Mouse (Mus musculus) T-helper 2 cell (primary cell): Measurements from ENCODE around the gene Dedd2.

Experiments
- in situ Hi-C: fragments of 300-600 bp; cut with MboI, MseI; formaldehyde crosslinking; loops from one replicate; pipeline ENCODE4 v1.15.1; 2025; ENCODE audit warnings: high pct_unique_total_duplicates

Gene Dedd2

DNA sequence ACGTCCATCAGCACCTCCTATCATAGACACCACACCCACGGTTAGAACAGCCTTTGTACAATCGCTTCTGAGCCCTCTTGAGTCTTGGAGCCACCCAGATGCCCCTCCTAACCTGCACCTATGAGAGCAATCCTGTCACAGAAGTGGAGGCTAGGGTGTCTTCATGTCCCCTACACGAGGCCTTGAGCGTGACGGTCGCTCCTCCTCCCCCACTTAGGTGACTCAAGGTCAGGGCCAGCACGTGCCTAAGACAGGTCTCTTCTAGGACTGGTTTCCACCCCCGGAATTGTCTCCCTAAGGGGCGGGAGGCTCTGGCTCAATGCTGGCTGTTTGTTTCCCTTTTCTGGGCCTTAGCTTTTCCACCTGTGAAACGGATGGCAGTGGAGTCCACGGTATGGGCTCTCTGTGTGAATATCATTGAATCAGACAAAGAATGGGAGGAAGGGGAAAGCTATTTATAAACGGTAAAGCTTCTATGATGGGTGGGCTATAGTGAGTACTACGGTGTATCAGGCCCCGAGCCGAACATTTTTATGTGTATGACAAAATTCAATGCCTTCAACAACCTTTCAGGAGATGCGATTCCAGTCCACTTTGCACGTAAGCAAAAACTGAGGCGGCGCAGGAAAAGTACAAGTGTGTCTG is at the start of gene Dedd2:
TSS of gene Dedd2 (minus strand) at position 159 of the 645 bp plus-strand sequence.
- in situ Hi-C loops: loop anchor here (5.0 kb wide), 1 partner anchor 47 kb away; the partner anchor contains the start of gene Cic

- in situ Hi-C loops: loop anchor here (5.0 kb wide), 1 partner anchor 47 kb away; the partner anchor contains the start of genes Dedd2 and Zfp526
Observed at GRCm38 (mm10) chr7:25269545-25270271, 49.3 kb upstream of the Dedd2 start.

DNA sequence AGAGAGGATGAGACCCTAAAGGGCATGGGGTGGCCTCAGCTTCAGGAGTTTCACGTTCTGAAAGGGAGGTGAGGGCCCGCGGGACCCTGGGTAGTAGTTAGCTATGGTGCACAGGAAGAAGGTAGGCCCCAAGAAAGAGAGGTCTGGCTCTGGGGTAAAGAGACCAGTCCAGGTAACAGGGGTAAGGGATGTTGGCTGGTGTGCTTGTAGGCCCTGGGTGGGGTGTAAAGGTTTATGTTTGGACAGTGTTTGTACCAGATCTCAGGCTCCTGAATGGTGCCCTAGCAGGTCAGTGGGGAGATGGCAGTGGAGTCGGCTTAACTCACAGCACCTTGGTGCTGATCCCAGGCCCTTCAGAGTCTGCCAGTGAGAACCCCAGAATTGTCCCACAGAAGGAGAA is 48.6 kb upstream of the Dedd2 start:
- in situ Hi-C loops: loop anchor here (5.0 kb wide), 1 partner anchor 47 kb away; the partner anchor contains the start of genes Dedd2 and Zfp526

- in situ Hi-C loops: loop anchor here (5.0 kb wide), 1 partner anchor 46 kb away; the partner anchor contains the start of genes Dedd2 and Zfp526
Observed at GRCm38 (mm10) chr7:25268588-25268987, 48.2 kb upstream of the Dedd2 start.

DNA sequence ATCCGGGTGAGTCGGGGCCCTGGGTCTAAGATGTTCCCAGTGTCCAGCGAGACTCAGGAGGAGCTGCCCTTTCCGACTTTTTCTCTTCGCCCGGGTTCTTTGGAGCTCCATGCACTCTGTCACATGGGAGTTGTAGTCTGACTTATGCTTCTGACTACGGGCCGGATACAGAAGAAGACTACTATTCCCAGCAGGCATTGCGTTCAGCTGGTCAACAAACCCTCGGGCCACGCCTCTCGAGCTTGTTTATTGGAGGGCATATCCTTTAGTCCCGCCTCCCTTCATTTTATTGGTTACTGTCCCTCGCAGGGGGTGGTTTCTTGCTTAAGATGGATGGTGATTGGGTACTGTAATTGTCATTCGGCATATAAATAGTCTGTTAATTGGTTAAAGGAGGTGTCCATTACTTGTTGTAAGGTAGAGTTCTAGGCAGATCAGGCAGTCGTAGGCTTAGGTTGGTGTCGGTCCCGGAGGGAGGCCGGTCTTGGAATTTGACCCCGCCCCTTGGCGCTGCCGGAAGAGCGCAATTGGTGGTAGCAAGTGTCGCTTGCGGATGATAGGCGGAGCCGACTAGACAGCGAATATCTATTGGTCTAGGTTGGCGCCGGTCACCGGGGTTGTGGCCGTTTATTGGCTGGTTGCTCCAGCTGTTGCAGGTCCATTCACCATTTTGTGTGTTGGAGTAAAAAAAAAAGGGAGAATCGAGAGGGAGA is 47.5 kb upstream of the Dedd2 start:
- in situ Hi-C loops: loop anchor here (5.0 kb wide), 1 partner anchor 46 kb away; the partner anchor contains the start of genes Dedd2 and Zfp526

DNA sequence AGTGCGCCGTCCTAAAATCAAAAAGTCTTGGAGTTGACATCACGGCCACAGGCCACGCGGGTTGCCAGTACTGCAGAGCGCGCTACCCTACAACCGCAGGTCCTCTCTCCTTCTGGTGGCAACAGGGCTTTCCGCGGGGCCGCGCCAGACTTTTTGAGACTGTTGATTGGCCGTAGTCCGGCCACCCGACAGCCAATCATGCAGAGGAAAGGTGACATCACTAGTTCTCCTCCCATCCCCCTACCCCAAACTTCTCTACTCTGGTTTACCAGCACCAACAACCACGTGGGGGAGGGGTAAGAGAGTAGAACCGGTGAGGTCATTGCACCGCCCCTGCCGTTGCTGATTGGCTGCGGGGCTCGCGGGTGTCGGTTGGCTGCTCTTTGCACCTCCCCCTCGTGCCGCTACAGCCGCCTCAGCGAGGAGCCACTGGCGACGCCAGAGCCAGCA is 46.9 kb upstream of the Dedd2 start, which contains the start of gene Cic:
TSS of gene Cic (plus strand) at position 404 of the 450 bp plus-strand sequence.
- in situ Hi-C loops: loop anchor here (5.0 kb wide), 1 partner anchor 45 kb away; the partner anchor contains the start of genes Dedd2 and Zfp526

- in situ Hi-C loops: loop anchor here (5.0 kb wide), 1 partner anchor 44 kb away; the partner anchor contains the start of genes Dedd2 and Zfp526
Observed at GRCm38 (mm10) chr7:25266180-25266962, 46.0 kb upstream of the Dedd2 start.

- in situ Hi-C loops: loop anchor here (5.0 kb wide), 1 partner anchor 43 kb away; the partner anchor contains the start of genes Dedd2 and Zfp526
Observed at GRCm38 (mm10) chr7:25265743-25266142, 45.3 kb upstream of the Dedd2 start.

GRCm38 (mm10) chr7:25263968-25264870 is 43.8 kb upstream of the Dedd2 start:
- in situ Hi-C loops: no loop called here

DNA sequence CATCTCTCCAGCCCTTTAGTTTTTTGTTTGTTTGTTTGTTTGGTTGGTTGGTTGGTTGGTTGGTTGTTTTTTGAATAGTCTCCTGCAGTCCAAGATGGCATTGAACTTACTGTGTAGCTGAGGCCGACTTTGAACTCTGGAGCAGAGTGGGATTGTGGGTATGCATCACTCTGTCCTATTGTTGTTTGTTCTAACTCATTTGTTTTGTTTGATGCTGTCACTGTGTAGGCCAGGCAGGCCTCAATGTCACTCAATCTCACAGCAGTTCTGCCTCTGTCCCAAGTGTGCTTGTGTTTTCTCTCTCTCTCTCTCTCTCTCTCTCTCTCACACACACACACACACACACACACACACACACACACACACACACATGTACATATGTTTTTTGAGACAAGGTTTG is 41.5 kb upstream of the Dedd2 start:
- in situ Hi-C loops: no loop called here

- in situ Hi-C loops: no loop called here
Observed at GRCm38 (mm10) chr7:25251822-25252221, 31.4 kb upstream of the Dedd2 start.

DNA sequence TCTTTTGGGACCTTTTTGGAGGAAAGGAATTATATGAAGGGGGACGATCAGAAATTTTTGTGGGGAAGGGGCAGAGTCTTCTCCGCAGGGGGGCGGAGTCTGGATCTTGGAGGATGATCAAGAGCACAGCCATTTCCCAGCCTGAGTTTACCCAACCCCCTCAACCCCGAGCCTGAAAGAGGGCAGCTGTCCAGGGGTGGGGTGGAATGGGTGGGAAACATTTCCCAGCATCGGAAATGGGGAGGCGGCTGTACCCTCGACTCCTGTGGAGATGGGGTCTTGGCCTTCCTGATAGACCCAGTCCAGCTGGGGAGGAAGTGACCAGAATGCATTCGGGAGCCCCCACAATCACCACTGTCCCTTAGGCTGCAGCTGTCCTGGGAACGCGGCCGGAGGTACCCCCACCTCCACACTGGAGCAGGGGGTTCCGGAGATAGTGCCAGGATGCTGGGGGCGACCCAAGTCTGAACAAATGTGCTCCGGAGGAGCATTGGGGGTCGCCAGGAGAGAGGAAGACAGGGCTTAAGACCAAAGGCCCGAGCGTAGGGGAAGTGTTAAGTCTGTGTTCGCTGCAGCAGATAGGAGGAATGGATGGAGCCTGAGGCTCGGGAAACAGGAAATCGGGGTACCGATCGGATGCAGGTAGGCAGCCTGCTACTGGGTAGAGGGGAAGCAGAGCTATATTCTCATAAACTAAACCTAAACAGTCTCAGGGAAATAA is 30.8 kb upstream of the Dedd2 start:
- in situ Hi-C loops: no loop called here

- in situ Hi-C loops: no loop called here
Observed at GRCm38 (mm10) chr7:25250141-25250972, 29.9 kb upstream of the Dedd2 start, which contains the start of gene Erf. Gene Erf, minus strand, starts transcription at chr7:25250761.

- in situ Hi-C loops: no loop called here
Observed at GRCm38 (mm10) chr7:25249314-25250140, 29.1 kb upstream of the Dedd2 start.

GRCm38 (mm10) chr7:25248846-25249313 is 28.5 kb upstream of the Dedd2 start:
- in situ Hi-C loops: no loop called here

DNA sequence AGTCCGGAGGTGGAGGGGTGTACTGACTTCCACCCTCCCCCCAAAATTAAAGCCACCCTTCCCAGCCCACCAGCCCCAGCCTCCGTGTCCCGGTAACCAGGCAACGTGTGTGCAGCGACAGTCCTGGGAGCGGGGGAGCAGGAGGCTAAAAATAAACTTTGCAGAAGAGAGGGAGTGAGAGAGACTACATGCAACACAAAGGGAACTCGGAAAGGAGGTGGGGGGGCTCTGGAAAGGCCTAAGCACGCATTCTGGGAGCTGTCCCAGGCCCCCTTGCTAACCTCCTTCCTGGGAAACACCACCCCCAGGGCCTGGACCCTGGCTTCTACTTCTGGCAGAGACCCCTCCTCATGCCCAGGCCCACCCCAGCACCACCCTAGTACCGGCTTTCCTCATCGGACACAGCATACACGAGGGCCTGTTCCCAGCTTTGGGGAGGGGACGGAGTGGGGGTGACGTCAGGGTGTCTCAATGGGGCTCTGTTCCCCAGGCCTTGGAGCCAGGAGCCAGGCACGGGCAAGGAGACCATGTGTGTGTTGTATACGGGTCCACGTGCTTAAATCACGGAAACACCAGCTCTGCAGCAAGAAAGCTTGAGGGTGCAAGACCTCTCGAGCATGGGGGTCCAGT is 27.7 kb upstream of the Dedd2 start:
- in situ Hi-C loops: no loop called here

DNA sequence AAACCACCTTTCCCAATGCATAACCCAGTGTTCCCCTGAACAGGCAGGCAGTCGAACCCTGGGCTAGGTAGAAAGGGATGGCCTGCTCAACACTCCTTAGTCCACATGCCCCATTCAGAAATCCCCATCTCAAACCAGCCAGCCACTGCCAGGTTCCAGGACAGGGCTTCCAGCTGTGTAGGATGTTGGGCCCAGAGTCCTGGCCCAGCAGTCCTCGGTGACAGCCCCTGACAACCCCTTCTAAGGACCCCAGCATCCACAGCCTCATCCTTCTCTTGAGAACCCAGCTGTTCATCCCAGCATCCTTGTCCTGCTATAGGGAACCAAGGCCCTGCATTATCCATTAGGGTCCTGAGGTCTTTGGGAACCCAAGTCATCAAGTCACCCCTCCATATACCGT is 27.1 kb upstream of the Dedd2 start:
- in situ Hi-C loops: no loop called here
